Mouse (Mus musculus): ENCODE measurements around the gene 2010111I01Rik.

The 2010111I01Rik gene

DNA sequence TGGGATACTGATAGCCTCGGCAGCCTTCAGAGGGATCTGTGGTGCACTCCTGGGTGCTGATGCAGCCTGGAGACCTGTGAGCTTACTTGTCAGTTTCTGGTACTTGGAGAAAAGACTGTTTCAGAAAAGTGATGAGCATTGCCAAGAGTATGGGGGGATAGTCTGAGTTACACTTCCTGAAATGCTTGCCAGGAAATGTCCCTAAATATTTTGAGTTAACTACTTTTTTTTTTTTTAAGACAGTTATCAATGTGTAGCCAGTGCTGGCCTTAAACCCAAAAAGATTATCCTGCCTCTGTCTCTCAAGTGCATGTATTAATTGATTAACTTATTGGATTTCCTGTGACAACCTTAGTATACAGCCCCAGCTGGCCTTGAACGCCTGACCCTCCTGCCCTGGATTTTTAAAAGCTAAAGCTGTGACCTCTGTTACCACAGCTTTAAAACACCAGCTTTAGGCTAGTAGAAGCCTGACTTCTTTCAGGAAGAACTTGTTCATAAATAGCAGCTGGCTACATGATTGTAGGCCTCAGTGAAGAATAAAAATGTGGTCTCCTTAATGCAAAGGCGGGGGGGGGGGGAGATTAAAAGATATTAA lies 150.6 kb downstream of the 2010111I01Rik start:
- no peak for DNase-seq

DNA sequence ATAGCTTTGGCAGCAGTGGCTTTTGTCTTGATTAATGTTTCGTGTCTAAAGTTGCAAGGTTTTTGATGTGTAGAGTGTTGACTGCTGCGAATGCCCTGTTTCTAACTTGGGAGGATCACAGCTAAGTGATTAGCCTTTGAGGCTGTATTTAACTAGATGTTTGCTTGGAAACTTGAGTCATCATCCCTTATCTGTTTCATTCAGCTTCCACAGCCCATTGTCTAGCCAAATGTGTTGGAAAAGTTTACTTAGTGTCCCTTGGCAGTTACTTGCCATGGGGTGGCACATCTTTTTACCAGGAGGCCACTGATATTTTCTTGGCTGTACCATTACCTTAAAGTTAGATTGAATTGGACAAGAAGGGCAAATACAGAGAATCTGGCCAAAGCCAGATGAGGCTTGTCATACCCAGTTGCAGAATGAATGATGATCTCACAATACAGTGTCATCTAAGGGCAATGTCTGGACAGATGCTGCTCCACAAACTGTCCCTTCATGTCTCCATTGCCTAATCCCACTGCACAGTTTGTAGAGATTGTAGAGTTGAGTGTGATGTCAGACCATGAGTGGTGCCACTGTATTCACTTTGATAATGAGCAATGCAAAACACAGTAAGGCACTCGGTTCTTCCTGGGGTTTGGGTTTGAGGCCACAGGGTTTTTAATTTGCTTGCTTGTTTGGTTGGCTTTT lies 152.9 kb downstream of the 2010111I01Rik start:
- no peak for DNase-seq

DNA sequence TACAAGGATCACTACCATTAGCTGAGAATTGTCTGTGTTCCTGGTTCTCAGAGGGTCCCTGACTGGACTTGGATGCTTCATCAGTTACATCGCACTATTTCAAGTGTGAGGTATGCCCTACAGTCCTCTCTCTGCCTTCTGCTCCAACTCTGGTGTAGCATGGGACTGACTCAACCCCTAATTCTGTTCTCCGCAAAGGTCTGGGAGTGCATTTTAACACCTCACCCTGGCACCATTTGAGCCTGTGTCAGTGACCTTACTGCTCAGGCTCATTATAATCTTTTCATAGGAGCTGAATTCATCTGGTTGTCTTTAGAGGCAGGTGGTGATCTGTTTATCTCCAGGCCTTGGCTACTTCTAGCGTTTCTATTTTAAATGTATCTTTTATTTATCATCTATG lies 154.0 kb downstream of the 2010111I01Rik start:
- no peak for DNase-seq

DNA sequence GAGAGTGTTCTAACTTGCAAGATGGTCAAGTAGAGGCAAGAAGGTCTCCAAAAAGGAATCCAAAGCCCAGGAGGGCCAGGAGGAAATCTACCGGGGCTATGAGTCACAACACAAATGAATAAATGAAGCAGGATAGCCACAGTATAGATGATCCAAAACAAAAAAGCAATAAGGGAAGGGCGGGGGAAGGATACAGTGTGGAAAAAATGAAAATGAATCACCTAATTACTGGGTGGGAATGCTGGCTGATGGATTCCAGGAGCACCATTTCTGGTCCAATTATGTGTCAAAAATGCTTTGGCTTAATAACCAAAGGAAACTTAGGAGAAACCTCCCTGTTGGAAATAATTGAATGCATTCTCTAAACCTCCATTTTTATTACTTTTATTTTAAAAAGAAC lies 155.6 kb downstream of the 2010111I01Rik start:
- DNase-seq = no peak

DNA sequence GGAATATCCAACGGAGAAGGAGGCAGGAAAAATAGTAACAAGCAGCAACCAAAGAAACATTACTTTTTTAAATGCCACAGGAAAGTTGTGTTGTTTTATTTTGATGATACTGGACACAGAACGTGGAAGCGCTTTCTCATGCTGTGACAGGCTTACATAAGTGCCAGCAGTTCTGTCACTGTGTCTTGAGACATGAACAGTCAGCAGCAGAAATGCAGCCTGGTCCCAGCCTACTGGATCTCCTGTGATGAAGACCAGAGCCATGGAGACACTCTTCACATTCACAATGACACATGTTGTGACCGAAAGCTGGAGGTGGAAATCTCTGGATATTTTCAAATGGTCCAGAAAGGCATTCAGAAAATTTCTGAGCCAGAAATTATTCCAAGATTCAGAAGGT lies 157.1 kb downstream of the 2010111I01Rik start:
- peak in 1 of 2 experiments; percentile 17 for DNase-seq

DNA sequence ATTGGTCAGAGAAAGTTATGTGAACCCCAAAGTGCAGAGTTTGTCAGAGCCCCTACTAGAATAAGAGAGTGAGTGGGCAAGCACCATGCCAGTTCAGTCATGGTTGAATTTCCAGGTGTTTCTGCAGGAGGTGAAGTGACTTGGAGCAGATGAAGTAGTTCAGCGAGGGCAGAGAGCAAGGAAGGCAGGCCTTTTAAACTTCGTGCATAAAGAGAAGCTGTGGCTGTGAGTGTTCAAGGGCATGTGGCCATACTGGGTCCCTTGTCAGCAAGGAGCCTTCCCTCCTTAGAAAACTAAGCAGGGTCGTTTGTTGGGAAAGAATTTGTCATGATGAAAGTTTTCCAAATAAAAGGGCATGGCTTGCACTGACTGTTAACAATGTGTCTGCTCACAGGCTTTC lies 161.5 kb downstream of the 2010111I01Rik start:
- DNase-seq = no peak

DNA sequence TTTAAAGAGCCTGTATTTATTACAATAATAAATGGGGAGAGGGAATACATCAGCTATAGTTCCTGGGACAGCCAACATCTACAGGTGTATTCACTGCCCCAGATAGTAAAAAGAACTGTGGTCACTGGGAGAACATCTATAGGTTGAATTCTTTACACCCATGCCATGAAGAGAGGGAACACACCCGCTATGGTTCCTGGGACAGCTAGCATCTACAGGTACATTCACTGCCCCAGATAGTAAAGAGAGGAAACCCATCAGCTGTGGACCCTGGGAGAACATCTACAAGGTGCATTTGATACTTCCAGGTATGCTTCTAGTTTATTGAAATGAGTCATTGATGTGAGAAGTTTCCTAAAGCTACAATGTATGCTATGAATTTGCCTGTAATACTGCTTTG lies 162.8 kb downstream of the 2010111I01Rik start:
- no peak for DNase-seq

DNA sequence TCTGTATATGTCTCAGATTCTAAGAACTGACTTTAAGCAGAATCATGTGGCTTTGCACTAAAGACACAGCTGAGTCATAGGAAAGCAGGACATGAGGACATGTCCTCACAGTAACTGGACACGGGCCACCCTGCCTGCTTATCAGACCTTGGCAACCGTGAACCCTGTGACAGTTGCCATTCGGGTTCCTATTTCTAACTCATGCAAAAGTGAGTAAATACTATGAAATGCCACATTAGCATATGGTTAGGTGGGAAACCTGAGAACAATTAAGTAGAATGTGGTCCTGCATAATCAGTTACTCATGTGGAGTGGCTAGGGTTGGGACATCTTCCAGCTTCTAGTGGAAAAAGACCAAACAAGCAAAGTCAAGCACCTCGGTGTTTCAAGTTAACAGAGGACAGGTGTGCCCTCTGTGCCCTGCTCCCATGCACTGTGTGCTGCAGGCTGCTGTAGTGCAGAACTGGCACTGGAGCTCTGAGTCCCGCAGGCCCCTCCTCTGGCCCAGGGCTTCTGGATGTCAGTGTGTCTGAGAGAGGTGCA lies 170.3 kb downstream of the 2010111I01Rik start:
- DNase-seq = peak; percentile 27 to 44

DNA sequence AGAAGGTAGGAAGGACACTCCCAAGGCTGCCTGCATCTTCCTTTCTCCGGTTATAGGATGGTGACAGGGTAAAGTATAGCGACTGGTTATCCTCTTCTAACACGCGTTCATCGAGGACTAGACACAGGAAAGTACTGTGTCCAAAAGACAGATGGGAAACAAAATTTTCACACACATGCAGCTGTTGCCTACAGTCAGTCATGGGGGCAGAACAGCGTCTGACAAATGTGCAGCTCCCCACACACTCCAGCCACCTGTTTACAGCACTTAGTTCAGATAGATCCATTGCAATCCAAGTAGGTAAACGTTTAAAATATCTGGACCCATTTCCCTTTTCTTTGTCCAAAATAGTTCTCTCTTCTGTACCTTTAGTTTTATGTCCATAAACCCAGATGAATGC lies 171.3 kb downstream of the 2010111I01Rik start:
- no peak for DNase-seq

DNA sequence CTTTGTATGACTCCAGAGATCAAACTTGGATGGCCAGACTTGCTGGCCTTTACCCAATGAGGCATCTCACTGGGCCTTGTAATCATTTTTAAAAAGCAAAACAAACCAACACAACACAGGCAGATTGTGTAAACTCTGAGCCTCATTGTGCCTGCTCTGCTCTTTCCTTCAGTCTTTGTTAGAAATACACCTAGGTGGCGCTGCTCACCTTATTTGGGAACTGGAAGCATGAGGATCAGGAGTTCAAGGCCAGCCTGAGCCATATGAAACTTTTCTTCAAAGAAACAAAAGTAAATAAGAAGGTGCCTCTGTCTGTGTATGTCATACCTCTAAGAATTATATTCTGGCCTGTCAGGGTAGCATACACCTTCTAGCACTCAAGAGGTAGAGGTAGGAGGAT lies 172.1 kb downstream of the 2010111I01Rik start:
- DNase-seq = peak in 1 of 2 experiments; percentile 33

DNA sequence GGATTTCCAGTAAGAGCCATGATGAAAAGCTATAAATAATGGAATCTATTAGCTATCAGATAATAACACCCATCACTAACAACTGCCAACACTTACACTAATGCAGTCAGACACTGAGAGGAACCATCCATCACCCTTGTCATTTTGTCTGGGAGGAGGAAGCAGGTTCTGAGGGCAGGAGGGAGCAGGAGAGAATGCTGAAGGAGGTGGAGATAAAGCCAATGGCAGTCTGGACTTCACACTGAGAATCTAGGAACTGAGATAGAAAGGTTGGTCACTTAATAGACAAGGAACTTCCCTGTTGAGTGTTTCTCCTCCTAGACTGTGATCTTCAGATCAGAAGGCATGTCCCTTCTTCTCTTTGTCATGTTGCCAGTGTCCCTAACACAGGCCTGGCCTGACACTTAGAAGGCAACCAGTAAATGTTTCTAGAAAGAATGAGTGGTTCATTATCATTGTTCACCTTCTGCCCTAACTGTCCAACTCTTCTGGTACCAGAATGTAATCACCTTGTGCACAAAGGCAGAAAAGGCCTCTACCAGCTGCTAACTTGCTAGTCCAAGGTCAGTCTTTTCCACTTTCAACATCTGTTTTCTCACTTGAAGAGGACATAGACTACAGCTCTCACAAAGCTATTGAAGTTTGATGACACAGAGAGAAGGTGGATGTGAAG lies 173.8 kb downstream of the 2010111I01Rik start:
- DNase-seq = no peak

DNA sequence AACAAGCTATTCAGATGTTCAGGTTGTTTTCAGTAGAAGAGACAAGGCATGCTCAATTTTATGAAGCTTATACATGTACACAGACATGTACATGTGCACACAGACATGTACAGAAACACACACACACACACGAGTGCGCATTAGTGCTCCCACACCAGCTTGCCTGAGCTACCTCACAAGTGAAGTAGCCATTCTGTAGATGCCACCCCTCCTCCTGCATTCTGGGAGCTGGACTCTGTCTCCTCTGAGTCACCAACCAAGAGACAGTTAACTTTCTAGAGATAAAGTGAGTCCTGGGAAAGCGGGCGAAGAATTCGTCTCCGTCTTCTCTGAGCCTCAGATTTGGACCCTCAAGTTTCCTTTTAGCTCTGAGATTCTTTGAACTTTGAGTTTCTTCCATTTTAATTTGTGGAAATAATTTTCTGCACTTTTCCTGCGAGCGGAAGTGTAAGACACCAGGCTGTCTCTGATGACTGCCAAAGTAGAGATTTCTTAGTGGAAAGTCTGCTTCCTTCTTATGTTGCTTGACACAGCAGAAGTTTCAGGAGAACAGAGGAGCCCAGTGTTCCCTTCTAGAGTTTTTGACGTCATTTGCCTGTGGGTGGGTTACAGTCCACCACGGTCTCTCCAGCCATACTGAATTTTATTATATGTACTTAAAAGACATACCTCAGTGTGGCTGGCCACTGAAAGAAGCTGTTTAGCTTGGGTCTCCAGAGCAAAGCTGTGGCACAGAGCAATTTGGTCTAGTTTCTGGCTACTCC lies 175.0 kb downstream of the 2010111I01Rik start:
- peak; percentile 22 to 60 for DNase-seq

DNA sequence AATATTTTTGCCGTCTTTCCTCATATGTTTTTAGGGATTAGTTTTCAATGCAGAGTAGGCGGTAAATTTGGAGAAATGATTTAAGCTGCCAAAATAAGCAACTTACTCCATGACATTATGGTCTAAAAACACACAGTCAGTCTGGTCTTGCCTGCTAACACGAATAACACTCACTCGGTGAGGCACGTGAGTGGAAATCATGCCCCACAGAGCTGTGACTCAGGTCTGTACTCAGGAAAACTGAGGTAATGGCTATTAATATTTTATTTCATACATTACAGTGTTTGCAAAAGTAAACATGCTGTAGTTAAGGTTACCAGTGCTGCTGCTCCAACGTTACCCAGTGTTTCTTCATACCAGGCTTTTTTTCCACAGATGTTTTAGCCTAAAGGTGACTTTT lies 176.1 kb downstream of the 2010111I01Rik start:
- no peak for DNase-seq

DNA sequence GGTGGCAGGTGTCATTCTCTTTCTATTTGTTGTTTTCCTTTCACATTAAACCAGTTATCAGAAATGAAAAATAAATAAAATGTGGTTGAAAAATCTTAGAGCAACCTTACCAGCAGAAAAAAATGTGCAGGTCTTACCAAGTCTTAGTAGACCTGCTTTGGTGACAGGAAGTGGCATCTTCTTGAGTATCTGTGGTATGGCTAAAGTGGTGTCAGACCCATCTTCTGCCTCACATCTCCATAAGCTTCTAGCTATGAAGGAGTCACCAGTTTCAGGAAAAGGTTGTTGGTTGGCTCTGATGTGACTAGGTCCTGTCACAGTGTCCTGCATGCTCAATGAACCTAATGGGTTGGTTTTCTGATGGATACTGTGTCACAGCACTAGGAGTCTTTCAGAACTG lies 176.6 kb downstream of the 2010111I01Rik start:
- DNase-seq = no peak

DNA sequence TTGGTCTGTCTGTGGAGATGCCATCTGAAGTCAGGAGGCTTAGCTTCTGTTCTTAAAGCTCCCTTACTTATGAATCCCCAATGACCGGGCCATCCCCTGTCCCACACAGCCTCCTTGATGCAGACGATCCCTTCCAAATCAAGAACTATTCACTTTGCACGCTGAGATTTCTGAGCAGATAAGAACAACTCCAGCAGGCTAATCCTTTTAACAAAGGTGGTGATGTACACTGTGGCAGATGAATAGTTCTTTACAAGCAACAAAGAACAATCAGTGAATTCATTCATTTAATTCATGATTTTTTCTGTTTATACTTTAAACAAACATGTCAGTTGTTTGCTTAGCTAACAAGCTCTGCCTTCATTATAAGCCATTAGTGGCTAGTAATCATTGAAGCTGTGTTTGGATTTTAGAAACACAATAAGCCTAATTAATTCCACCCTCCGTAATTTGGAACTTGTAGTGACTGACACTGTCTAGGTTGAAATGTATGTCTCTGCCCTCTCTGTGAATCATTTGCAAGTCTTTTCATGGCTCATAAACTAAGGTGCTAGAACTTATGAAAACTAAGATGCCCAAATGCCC lies 182.0 kb downstream of the 2010111I01Rik start:
- DNase-seq = no peak

DNA sequence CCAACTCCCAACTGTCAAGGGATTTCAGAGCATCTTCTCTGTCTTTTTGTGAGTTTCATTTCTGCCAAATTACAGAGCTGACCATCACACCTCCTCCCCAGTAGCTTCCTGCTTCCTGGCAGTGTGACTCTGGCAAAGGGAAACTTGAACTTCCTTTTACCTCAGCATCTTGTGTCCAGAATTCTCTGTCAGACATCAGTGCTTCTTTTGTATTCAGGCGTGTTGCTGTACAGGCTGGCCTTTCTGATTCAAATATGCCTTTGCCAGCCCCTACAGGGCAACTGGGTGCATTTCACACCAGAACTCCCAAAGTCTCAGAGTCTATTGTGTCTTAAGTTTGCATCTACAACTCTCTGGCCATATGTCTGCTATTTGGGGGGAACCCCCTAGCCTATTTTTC lies 183.5 kb downstream of the 2010111I01Rik start:
- peak; percentile 44 to 69 for DNase-seq

DNA sequence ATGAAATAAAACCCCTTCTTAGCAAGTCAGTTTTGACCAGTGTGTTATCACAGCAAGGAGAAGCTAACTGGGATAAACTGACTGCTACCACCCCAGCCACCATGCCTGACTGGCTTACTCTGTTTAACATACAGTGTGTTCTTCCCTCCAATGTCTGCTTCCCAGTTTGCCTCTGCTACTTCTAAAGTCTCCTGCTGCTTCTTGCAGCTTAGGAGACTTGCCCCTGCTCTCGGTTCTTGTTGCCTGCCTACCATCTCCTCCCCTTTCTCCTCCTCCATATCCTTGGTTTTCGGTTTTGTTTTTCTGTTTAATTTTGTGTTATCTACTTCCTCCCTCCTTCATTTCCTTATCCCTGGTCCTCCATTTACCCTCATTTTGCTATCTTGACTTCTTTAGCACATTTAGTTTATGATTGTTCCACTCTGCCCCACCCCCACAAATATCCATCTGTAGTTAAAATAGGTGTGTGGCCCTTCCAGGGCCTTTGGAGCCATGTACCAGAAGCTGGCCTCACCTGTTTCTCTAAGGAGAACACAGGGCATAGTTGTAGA lies 185.9 kb downstream of the 2010111I01Rik start:
- no peak for DNase-seq

DNA sequence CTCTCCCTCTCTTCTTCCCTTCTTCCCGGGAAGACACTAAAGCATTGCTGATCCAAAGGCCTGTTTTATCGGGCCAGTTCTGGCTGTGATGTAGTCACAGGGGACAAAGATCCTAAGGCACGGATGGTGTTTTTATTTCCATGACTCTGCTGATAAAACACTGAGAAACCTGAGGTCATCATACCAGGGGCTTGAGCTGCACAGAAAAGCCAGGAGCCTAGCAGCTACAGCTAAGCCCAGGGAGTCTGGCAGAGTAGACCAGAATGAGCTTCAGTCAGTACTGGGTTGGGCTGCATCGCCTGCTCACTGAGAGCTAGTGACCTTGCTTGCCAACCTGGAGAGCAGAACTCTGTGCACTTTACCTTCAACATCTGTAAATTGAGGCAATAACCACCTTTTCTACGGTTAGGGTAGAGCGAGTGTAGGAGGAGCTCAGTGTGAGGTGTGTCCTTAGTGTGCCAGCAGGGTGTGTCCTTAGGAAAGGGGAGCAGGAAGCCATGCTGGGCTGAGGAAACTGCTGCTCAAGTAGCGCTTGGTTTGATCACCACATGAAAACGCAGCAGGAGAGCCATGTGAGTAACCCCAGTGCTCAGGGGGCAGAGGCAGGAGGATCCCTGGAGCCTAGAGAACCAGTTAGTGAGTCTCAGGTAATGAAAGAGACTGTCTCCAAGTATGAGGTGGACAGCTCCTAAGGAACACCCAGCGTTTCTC lies 186.5 kb downstream of the 2010111I01Rik start:
- DNase-seq = no peak

DNA sequence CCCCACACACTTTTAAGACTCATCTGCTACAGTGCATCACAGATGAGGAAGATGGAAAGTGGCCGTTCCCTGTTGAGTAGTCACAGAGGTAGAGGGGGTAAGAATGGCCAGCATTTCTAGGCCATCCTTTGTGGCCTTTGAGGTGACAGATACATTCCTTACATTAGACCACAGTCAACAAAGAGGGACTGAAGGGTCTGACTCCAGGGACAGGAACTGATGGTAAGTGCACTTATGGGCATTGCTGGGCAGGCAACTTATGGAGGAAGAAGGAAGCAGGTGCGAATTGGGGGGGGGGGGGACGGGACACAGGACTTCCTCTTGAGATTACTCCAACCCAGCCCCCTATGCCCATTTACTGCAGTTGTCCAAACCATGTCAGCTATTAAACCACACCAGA lies 187.8 kb downstream of the 2010111I01Rik start:
- DNase-seq = no peak

DNA sequence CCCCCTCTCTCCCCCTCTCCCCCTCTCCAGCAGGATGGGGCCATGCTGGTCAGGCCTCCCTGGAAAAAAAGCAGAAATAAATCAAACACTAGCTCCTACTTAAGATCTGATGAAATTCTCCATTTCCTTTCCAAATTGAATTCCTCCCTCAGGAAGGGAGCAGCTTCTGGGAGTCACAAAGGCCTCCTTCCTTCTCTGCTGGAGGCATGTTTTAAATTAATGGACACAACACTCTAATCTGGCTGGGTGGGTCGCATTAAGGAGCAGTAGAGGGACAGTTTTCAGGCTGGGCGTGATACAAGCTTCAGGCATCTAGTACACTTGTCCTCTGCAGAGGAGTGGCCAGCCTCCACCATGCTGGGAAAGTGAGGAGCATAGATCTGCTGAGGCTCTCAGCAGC lies 188.7 kb downstream of the 2010111I01Rik start:
- peak; percentile 47 to 79 for DNase-seq

DNA sequence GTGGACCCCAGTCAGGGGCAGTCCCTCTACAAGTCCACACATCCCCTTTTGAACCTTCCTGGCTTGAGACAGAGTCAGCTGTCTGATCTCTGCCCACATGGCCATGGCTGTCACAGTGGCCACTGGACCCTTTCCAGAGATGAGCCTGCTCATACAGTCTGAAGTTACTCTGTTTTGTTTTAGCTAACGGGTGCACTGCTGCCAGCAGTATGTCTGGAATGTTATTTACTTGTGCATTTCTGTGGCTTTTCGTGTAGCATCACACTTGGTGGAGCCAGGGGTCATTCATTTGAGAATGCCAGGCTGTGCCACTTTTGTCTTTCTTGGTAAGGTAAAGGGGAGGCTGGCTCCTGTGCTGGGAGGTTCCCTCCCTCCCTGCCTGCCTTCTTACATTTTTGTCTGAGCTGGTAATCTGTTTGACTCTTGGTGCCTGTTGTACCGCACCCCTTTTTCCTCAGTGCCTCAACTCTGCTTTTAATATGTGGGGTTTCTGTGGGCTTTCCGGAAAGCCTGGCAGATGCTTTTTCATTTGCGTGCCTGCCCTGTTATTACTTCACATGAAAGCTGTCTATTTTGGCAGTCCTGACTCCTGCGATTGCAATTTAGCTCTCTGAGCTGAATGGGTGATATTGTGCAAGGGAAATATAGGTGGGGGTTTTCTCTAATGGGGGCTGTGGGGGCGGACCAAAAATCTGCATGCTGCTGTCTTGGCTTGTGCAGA lies 190.3 kb downstream of the 2010111I01Rik start:
- DNase-seq = peak; percentile 59 to 65
